Mouse (Mus musculus) common myeloid progenitor, adult 5-6 weeks (primary cell): ENCODE data around the gene Psmb8. TPM values are rescaled to one million over a fixed set of nuclear protein-coding genes. Genes with fewer than 3 reads are reported as not detected.

Experiments used
- ATAC-seq: replicated peaks from 2 replicates; pipeline ENCODE4 v1.8.0; 2016; ENCODE audit warnings: low read depth, mild to moderate bottlenecking, moderate TSS enrichment, inconsistent platforms; ENCODE audit not compliant: poor library complexity, severe bottlenecking
- total RNA-seq: library from RNA; stranded (forward); fragments of 200-1000, 187-1606 nt; gene quantifications from 2 replicates; pipeline ENCODE4 v1.2.3, GENCODE M21; 2017

Psmb8 gene
- total RNA-seq, 1 experiment from 2014 or later: 480 TPM

- no peak for ATAC-seq
Observed at GRCm38 (mm10) chr17:34188986-34189385, 8.5 kb upstream of the Psmb8 start.

GRCm38 (mm10) chr17:34192852-34193251 is 4.7 kb upstream of the Psmb8 start:
- ATAC-seq: no peak

- no peak for ATAC-seq
Observed at GRCm38 (mm10) chr17:34193468-34193867, 4.1 kb upstream of the Psmb8 start.

- no peak for ATAC-seq
Observed at GRCm38 (mm10) chr17:34194723-34195122, 2.8 kb upstream of the Psmb8 start.

GRCm38 (mm10) chr17:34196491-34196890 is 1.0 kb upstream of the Psmb8 start:
- ATAC-seq: peak; percentile 73

GRCm38 (mm10) chr17:34197904-34198520 is 491 bp downstream of the Psmb8 start:
- peak; percentile 68 for ATAC-seq

- ATAC-seq: no peak
Observed at GRCm38 (mm10) chr17:34198521-34198912, 996 bp downstream of the Psmb8 start.

- ATAC-seq: no peak
Observed at GRCm38 (mm10) chr17:34199050-34199619, 1.6 kb downstream of the Psmb8 start.

GRCm38 (mm10) chr17:34200047-34200446 is 2.5 kb downstream of the Psmb8 start:
- no peak for ATAC-seq

- ATAC-seq: no peak
Observed at GRCm38 (mm10) chr17:34200772-34201505, 3.4 kb downstream of the Psmb8 start.

- ATAC-seq: no peak
Observed at GRCm38 (mm10) chr17:34201506-34202055, 4.1 kb downstream of the Psmb8 start.

GRCm38 (mm10) chr17:34202760-34203442 is 5.4 kb downstream of the Psmb8 start:
- ATAC-seq: no peak

GRCm38 (mm10) chr17:34203444-34203843 is 5.9 kb downstream of the Psmb8 start, which contains the start of gene Tap2:
TSS of gene Tap2 (plus strand) at chr17:34203527.
- ATAC-seq: no peak

- ATAC-seq: peak; percentile 60
Observed at GRCm38 (mm10) chr17:34204303-34205010, 6.9 kb downstream of the Psmb8 start.

GRCm38 (mm10) chr17:34205021-34205745 is 7.7 kb downstream of the Psmb8 start:
- peak; percentile 2; the same call in 1 of the 2 replicates for ATAC-seq

- ATAC-seq: peak; percentile 48
Observed at GRCm38 (mm10) chr17:34205746-34206176, 8.2 kb downstream of the Psmb8 start.

- no peak for ATAC-seq
Observed at GRCm38 (mm10) chr17:34206731-34207130, 9.2 kb downstream of the Psmb8 start.

GRCm38 (mm10) chr17:34207456-34207855 is 9.9 kb downstream of the Psmb8 start:
- ATAC-seq: no peak

GRCm38 (mm10) chr17:34207866-34208265 is 10.3 kb downstream of the Psmb8 start:
- ATAC-seq: no peak
